Mouse (Mus musculus) left cerebral cortex, adult 2 months (tissue): ENCODE results near the gene Gm12185. TPM values are rescaled to one million over a fixed set of nuclear protein-coding genes. Genes with fewer than 3 reads are reported as not detected.
"Not testable (repeated sequence)": the region's sequence is repeated elsewhere in the genome, so short reads cannot be mapped to it uniquely, and the experiment has no call there.

Experiments used
- DNase-seq, 2 experiments: peaks; one replicate each; pipeline ENCODE4 v3.0.0; 2021 to 2022; ENCODE audit warnings: low spot score in 2 of 2, mixed read lengths in 1 of 2; ENCODE audit errors: extremely low spot score in 1 of 2
- H3K27ac ChIP-seq: fragments of 200-600 bp; 2 replicates; pipeline ENCODE4 v1.8.1; 2022
- H3K4me3 ChIP-seq: fragments of 200-600 bp; 2 replicates; pipeline ENCODE4 v1.8.1; 2022
- CTCF ChIP-seq: fragments of 200-600 bp; IDR thresholded peaks from 2 replicates; pipeline ENCODE4 v1.8.1; 2022; ENCODE audit warnings: antibody characterized with exemption, mild to moderate bottlenecking, moderate library complexity
- intact Hi-C: fragments of 180-260 bp; cut with DNase I; formaldehyde crosslinking; loops from one replicate; pipeline ENCODE4 v1.15.1; 2025
- total RNA-seq, 2 experiments: library from RNA; stranded (reverse); gene quantifications; 2 replicates each; pipeline ENCODE4 v1.2.3; 2021

Gene Gm12185
- total RNA-seq, 2 experiments from 2014 or later = 0.21 to 0.27 TPM

DNA sequence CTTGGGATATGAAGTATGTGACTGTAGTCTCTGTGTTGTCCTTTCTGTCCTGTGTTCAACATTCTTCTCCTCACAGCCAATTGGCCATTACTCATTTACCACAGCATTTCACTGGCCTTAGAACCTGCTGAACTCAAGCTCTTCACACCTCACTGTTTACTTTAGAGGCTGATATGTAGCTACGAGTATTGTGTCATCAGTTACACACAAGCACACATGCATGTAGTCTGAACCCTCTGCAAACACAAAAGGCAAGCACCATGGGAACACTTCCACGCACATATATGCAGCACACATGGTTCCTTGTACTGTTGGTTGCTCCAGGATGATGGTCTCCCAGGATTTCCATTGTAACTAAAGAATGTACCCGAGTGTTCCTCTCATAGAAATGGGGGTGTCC, 56.7 kb downstream of the Gm12185 start:
- H3K27ac ChIP-seq, intact Hi-C loops, H3K4me3 ChIP-seq, DNase-seq: not testable (repeated sequence)

DNA sequence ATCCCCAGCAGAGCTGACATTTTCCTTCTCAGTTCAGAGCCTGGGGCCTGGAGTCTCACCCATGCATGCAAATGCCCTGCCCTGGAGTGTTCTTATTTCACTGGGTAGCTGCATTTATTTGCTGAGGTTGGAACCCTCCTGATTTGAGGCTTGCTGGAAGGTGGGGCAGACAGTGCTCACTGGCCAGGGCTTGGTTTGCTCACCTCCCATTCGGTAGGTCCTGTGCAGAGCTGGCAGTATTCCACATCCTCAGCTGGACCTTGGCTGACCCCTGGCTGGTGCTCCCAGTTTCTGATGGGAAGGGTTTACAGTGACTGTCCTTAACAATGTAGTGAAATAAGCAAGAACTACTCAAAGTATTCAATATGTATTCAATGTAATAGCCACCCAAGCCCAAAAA, 58.1 kb downstream of the Gm12185 start:
- H3K4me3 ChIP-seq, intact Hi-C loops, H3K27ac ChIP-seq, DNase-seq: not testable (repeated sequence)

DNA sequence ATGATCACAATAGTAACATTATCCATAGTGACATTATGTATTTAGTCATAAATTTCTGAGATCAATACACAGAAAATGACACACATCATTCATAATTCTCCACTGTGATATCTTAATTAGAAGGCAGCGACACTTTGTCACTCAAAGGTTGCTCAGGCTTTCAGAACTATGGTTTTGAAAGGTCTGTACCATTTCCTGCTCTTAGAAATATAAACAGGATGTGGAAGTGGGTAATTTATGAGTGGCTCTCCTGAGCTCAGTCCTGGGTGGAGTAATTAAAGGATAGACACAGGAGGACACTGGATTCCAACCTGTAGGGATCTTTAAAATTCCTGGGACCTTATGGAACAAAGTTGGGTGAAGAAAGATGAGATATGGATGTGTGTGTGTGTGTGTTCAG, 58.6 kb downstream of the Gm12185 start:
- intact Hi-C loops, H3K4me3 ChIP-seq, DNase-seq, H3K27ac ChIP-seq: not testable (repeated sequence)

DNA sequence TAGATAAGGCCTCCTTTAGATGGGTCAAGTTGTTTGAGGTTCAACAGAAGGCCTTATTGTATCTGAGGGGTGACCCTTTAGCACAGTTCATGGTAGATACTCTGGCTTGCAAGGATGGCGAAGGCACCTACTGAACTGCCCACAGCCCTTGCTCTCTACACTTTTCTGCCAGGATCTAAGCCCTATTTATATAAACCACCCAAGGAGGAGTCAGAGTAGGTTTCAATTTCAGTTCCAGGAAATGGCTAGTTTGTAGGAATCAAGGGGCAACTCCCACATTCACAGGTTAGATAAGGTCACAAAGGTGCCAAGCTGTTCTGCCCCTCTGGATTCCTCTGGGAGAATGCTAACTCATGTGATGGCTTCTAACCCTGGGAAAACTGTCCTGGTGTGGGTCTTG, 64.0 kb downstream of the Gm12185 start:
- intact Hi-C loops, H3K27ac ChIP-seq, DNase-seq, H3K4me3 ChIP-seq: not testable (repeated sequence)

DNA sequence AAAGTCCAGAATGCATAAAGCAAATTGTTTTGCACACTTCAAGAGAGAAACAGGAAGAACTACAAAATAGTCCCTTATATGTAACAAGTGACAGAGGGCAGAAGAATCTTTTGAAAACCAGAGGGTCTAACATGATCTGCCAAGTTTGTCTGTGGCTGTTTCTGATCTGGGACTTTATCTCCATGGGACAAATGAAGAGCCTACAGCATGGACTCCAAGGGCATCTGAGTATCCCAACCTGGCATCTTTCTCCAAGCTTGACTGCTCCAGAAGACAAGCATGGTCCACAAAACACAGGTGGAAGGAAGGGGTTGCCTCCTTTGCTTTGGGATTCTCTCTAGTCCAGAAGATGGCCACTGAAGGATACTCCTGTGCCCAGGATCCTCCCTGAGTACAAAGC, 65.6 kb downstream of the Gm12185 start:
- DNase-seq, intact Hi-C loops: not testable (repeated sequence)

DNA sequence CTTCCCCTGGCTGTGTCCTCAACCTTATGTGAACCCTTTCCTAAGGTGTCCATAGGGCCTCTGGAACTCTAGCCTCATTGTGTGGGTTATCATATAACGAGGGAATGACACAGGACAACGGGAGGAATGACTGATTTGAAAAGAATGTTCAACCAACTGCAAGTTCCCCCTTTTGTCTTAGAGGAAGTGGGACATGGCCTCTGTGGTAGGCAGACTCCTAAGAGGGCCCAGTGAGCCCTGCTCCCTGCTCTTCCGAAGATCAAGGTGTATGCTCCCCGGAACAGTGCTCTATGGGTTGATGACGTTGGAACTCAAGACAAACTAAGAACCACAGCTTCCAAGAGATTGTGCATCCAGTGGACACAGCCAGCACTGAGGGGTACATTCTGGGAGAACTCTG, 68.2 kb downstream of the Gm12185 start:
- H3K27ac ChIP-seq, DNase-seq, intact Hi-C loops: not testable (repeated sequence)

More for the DNA sequence above, 65.6 kb downstream of the Gm12185 start:
- H3K27ac ChIP-seq, H3K4me3 ChIP-seq: not testable (repeated sequence)

DNA sequence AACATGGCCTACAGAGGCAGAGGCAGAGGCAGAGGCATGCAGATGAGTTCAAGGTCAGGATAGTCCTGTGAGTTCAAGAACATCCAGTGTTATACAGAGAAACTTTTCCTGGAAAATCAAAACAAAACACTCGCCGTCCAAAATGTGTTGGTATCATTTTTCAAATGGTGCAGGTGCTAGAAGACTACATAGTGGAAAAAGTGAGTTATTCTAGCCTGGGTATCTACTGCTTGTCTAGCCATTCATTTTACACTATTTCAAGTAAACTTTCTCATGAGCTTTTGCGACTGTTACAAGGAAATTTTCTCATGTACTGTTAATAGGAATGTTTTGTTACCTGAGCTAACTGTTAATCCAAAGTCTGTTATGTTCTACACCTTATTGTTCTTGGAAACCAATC, 73.6 kb downstream of the Gm12185 start:
- no peak overlapping the region for H3K4me3 ChIP-seq
- TF ChIP-seq CTCF = no peak
- H3K27ac ChIP-seq = no peak overlapping the region
- intact Hi-C loops = no loop called here
- DNase-seq = no peak

More for the DNA sequence above, 68.2 kb downstream of the Gm12185 start:
- H3K4me3 ChIP-seq = not testable (repeated sequence)

DNA sequence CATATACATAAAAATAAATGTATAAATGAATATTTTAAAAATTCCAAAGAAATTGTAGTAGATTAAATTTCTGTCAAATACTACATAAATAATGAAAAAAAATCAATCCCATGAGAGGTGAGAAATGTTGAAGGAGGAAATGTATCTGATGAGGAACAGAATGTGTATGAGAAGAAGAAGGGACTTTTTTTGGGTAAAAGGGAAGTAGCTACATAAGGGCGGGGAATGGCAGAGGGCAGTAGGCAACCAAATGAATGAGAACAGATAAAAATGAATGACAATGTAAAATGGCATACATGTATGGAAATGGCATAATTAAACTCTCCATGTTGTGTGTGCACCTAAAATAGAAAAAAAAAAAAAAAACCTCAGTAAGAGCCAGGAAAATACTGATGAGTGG, 78.4 kb downstream of the Gm12185 start:
- no peak overlapping the region for H3K27ac ChIP-seq
- intact Hi-C loops = no loop called here
- no peak for TF ChIP-seq CTCF

DNA sequence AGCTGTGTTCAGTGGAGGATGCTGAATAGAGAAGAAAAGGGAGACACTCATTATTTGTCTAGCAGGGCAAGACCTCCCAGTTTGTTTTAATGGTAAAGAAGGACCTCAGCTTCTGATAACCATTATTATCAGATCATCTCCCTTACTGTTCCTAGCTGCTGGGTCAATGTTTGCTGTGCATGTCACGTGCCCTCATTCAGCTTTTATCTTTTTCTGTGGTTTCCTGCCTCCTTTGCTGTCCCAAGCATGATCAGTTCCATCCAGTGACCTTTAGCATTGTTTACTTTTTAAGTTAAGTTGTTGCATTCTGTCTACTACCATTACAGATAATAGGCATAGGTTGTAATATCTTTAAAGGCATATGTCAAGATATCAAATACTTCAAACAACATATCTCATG, 83.6 kb downstream of the Gm12185 start:
- Histone ChIP-seq H3K4me3 (no peak overlapping the region), H3K27ac (no peak overlapping the region)
- intact Hi-C loops = no loop called here
- no peak for TF ChIP-seq CTCF
- DNase-seq = no peak

More for the DNA sequence above, 78.4 kb downstream of the Gm12185 start:
- DNase-seq = no peak
- H3K4me3 ChIP-seq = no peak overlapping the region

DNA sequence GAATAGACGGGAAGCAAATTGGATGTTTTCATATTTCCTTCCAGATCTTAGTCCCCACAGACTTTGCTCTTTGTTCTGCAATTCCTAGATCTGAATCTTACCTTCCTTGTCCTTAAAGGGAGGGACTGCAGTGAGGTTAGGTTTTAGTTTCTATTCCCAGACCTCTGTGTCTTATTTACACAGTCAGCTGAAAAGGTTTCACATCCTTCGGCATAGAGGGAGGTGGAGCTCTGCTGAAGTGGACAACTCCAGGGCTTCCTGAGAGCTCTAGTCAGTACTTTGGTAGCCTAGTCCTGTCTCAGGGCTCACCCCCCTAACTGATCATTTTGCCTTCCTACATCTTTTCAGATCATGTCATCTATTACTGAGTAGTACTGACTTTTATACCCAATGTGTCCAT, 90.0 kb downstream of the Gm12185 start, which contains the start of gene Gm5431:
Gm5431 (minus strand) TSS at position 194 of the 400 bp plus-strand sequence.
- no peak within 1 kb of the TSS for H3K4me3 ChIP-seq
- DNase-seq = no peak
- intact Hi-C loops = no loop called here
- no peak within 1 kb of the TSS for H3K27ac ChIP-seq
- no peak for TF ChIP-seq CTCF

DNA sequence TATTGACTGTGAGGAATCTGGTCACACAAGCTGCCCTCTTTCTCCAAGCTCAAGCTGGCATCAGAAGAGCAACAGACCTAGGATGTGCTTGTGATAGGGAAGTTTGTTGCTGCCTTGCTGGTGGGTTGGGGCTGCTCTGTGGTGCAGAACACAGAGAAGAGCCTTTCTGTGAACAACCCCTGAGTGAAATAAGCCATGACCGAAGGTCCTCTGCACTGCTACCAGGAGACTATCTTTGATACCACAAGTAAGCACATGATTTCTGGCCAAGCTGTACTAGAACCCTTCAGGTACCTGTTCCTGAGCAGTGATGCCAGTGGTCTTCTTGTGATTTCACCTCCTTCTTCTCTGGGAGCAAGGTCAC, 90.5 kb downstream of the Gm12185 start:
- DNase-seq, H3K4me3 ChIP-seq: not testable (repeated sequence)

DNA sequence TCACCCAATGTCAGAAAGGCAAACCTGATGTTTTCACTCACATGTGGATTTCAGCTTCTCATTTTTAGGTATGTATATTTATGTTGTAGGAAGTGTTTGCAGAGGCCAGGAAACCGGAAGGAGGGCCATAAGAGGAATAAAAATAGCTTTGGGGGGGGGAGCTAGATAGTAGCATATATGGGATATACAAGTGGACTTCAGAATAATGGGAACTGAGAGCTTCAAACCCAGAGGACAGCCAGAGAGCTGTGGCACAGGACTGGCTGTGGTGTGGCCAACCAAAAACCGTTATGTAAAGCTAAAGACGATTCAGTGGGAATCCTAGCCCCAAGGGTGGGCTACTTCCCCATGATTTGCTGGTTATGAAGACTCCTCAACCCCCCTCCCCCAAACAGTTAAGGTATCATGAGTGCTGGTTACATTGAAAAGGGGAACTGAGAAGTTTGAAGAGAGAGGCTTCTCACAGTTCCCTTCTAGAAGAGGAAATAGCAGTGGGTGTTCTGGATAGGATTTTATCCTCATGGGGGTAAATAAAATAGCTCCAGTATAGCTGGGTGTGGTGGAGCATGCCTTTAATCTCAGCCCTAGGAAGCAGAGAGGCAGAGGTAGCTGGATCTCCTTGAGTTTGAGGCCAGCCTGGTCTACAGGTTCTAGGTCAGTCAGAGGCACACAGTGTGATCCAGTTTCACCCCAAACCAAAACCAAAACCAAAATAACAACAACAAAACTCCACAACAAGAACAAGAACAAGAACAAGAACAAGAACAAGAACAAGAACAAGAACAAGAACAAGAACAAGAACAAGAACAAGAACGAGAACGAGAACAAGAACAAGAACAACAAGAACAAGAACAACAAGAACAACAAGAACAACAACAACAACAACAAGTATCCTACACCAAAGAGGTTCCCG, 91.1 kb downstream of the Gm12185 start:
- DNase-seq, H3K27ac ChIP-seq, H3K4me3 ChIP-seq, intact Hi-C loops: not testable (repeated sequence)

More for the DNA sequence above, 90.5 kb downstream of the Gm12185 start:
- H3K27ac ChIP-seq, intact Hi-C loops: not testable (repeated sequence)
